Mouse (Mus musculus): ENCODE data around the gene Dop1b.
A peak's percentile ranks its signal among the peaks of the same experiment; 100 is the strongest.
"Not testable (repeated sequence)": the region's sequence is repeated elsewhere in the genome, so short reads cannot be mapped to it uniquely, and the experiment has no call there.

The Dop1b gene

GRCm38 (mm10) chr16:93756622-93757021 lies 44.9 kb downstream of the Dop1b start:
- no peak for DNase-seq (ENCODE audit: low spot score)

DNA sequence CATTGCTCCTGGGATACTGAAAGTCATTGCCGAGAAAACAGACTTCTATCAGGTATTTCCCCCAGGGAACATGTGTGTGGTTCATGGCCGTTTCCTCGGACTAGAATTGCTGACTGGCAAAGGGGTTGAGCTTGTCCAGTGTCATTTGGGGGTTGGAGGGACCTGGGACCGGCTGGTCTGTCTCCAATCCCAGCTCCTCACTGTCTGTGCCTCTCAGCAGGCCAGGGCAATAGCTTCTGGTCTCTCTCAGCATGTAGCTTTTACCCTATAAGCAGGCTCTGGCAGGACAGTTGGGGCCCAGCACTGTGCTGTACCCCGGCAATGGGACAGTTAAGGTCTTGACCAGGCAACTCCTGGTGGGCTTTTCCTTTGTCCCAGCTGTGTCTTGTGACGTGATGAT lies 51.7 kb downstream of the Dop1b start:
- DNase-seq (ENCODE audit: low spot score): no peak

- DNase-seq (ENCODE audit: low spot score): no peak
These were observed 52.9 kb downstream of the Dop1b start for GRCm38 (mm10) chr16:93764597-93764996.

GRCm38 (mm10) chr16:93766956-93767355 lies 55.3 kb downstream of the Dop1b start:
- no peak for DNase-seq (ENCODE audit: low spot score)

GRCm38 (mm10) chr16:93767548-93767947 lies 55.8 kb downstream of the Dop1b start:
- DNase-seq (ENCODE audit: low spot score): no peak

- DNase-seq (ENCODE audit: low spot score): no peak
These were observed 57.9 kb downstream of the Dop1b start for GRCm38 (mm10) chr16:93769621-93770020.

GRCm38 (mm10) chr16:93770271-93770926 lies 58.7 kb downstream of the Dop1b start:
- no peak for DNase-seq (ENCODE audit: low spot score)

DNA sequence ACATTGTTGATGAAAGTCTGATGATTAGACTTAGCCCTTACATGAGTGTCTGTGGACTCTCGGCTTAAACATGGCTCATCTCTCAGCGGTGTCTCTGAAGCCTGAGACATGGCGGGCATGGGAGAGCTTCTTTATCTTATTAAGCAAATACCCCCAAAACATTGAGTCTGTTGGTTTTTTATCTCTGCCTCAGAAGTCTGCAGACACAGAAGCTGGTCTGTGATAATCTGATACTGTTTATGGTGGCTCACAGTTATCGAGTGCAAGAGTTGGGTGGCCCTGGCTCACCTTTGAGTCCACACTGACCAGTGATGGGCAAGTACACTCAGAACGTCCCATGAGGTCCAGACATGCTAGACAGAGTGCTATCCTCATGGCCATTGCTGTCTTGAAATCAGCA lies 63.0 kb downstream of the Dop1b start:
- no peak for DNase-seq (ENCODE audit: low spot score)

- DNase-seq (ENCODE audit: low spot score): no peak
These were observed 64.8 kb downstream of the Dop1b start for GRCm38 (mm10) chr16:93776468-93776867.

- DNase-seq (ENCODE audit: low spot score): no peak
These were observed 65.7 kb downstream of the Dop1b start for GRCm38 (mm10) chr16:93777247-93777999.

GRCm38 (mm10) chr16:93778393-93778792 lies 66.7 kb downstream of the Dop1b start:
- DNase-seq (ENCODE audit: low spot score): not testable (repeated sequence)

DNA sequence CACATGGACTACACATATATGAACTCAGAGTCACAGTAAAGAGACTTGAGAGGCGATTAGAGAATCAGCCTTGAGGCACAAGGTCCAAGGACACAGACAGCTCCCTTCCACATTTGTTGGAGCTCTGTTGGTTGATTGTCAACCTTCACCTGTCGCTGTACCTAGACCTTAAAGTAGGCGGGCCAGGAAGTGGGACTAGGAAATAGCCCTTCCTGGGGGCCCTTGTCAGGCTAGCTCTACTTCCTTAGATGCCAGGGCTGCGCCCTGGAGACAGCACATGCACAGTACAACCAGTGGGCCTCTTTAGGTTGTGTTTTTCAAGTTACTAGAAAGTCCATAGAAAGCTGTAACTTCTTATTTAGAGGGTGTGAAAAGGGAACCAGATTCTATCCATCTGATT lies 67.8 kb downstream of the Dop1b start:
- no peak for DNase-seq (ENCODE audit: low spot score)

GRCm38 (mm10) chr16:93780660-93781479 lies 69.2 kb downstream of the Dop1b start:
- DNase-seq (ENCODE audit: low spot score): no peak

DNA sequence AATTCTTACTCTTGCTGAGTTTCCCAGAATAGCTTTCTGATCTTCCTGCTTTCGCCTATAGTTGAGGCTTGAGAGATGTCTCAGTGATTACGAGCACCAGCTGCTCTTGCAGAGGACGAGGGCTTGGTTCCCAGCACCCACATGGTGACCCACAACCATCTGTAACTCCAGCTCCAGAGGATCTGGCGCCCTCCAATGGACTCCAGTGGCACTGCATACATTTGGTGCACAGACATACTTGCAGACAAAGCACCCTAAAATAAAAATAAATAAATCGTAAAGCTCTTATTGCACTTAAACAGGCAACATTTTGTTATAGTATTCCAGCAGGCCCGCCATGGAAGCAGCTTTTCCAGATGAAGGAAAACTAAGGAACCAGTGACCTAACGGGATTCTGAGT lies 72.5 kb downstream of the Dop1b start:
- no peak for DNase-seq (ENCODE audit: low spot score)

- peak; percentile 38 for DNase-seq (ENCODE audit: low spot score)
These were observed 74.1 kb downstream of the Dop1b start for GRCm38 (mm10) chr16:93785805-93786204.

- DNase-seq (ENCODE audit: low spot score): no peak
These were observed 76.7 kb downstream of the Dop1b start for GRCm38 (mm10) chr16:93788388-93788787.

DNA sequence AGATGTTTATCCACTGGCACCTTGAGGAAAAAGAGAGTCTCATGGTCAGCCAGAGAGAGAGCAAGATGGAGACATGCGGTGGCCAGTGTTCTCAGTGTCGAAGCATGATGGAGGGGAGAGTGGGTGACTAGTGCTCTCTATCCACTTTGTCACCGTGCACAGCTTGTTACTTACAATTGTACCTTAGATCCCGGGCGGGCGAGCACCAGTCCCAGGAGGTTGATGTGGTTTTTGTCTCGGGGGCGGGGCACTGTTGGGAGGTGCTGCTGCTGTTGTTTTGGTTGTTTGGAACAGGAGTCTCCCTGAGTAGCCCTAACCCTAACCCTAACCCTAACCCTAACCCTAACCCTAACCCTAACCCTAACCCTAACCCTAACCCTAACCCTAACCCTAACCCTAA lies 77.2 kb downstream of the Dop1b start:
- no peak for DNase-seq (ENCODE audit: low spot score)

DNA sequence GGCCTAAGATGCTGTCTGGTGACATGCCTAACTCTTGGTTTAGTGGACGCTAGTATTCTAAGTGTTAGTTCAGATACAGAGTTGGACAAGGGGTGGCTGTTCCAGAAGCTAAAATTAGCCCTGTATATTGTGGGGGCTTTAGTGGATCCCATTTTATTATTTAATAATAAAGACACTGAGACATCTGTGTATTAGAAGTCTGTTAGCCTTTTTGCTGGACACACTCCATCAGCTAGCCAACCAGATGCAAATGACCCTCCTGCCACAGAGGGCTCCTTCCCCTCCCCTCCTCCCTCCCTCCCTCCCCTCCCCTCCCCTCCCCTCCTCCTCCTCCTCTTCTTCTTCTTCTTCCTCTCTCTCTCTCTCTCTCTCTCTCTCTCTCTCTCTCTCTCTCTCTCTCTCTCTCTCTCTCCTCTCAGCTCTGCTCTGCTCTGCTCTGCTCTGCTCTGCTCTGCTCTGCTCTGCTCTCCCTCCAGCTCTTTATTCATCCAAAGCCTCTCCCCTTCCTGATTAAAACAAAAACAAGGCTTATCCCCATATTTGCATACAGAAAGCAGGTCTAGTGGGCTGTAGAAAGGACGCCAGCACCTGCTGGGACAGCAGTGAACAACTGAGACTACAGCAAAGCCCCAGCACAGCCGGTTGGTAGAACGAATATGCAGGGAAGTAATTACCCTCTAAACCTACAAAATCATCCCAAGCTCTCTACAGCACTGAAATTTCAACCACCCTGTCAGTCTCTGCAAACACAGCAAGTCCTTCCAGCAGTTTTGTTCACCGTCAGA lies 78.5 kb downstream of the Dop1b start:
- DNase-seq (ENCODE audit: low spot score): no peak

GRCm38 (mm10) chr16:93792981-93793630 lies 81.4 kb downstream of the Dop1b start:
- no peak for DNase-seq (ENCODE audit: low spot score)

DNA sequence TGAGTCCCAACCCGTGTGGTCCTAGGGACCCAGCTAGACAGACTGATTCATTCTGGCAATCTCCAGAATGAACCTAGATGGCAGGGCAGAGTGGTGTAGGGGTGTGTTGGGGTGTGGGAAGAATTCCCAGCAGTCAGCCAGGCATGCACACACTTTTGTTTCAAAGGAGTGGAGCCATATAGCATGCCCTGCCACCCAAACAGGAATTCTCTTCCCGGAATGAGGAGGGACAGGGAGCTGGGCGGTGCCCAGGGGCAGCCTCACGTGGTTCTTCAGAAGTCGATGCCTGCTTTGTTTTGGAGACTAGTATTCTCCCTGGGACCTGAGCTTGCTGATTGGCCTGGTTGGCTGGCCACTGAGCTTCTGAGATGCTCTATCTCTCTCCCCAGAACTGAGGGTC lies 83.1 kb downstream of the Dop1b start:
- DNase-seq (ENCODE audit: low spot score): no peak

DNA sequence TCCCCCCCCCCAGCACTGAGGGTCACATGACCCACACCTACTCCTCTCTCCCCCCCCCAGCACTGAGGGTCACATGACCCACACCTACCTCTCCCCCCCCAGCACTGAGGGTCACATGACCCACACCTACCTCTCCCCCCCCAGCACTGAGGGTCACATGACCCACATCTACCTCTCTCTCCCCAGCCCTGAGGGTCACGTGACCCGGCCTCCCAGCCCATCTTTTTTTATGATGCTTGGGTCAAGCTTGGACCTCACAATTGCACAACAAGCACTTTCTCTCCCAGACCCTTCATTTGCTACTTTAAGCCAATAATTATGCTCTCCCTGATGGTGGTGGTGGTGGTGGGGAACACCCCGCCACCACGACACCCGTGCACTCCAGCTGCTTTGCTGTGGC lies 83.7 kb downstream of the Dop1b start:
- no peak for DNase-seq (ENCODE audit: low spot score)
